Mouse (Mus musculus): ENCODE data around the gene Phlpp2. TPM values are rescaled to one million over a fixed set of nuclear protein-coding genes. Genes with fewer than 3 reads are reported as not detected.
A peak's percentile ranks its signal among the peaks of the same experiment; 100 is the strongest.

The Phlpp2 gene
- total RNA-seq, 1 experiment from 2014 or later = 9.1 TPM

DNA sequence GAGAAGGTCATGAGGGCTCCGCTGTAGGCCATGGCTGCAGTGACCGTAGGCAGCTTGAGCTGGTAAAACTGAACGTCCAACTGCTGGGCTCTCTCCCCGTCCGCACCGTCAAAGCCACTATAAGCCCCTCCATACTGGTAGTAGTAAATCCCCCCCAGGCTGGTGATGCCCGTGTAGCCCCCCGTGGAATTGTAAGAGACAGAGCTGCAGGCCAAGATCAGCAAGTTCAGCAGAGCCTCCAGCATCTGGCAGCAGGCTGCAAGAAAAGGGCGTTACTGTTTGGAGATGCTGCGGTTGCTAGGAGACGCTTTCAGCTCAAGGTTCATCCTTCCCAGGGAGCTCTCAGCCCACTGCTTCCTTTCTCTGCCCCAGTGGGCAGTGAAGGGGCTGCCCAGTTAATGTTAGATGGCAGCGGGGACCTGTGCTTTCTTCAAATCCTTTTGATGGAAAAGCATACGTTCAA is 86.2 kb downstream of the Phlpp2 start:
- ATAC-seq (ENCODE audit: extremely low read depth, insufficient number of reproducible peaks, low FRiP score, poor library complexity, severe bottlenecking) = no peak

DNA sequence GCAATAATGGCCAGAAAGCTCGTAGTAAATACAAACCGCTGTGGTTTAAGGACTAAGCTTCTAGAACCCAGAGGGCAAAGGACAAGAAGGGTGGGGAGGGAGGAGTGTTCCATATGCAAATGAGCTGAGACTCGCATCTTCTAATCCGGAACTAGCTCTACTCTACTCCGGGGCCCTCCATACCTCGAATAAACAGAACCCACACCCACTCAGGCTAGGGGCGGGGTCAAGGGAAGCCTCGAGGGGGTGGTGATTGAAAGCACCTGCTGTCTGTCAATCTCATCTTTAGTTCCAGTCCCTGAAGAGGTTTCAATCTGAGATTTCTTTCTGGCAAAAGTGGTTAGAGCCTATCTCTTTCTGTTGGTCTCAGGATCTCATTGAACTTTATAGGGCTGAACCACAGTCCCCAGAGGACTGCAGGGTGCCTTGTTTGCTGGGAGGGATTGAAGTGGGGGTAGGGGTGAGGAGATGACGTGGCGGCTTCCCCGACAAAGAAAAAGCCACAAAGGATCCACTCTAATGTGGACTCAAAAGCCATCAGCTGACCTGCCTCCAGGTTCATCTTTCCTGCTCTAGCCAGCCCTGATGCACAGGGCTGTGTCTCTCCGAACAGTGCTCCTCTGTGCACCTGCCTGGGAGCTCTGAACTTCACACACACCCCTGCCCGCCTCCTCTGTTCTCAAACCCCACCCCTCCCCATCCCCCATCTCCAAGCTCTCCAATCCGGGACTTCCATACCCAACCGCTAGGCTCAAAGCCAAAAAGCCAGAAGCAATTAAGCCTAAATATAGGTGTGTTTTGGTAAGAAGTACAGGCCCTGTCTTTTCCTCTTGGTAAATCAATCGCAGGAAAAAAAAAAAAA is 89.1 kb downstream of the Phlpp2 start:
- ATAC-seq (ENCODE audit: extremely low read depth, insufficient number of reproducible peaks, low FRiP score, poor library complexity, severe bottlenecking) = peak; percentile 65

DNA sequence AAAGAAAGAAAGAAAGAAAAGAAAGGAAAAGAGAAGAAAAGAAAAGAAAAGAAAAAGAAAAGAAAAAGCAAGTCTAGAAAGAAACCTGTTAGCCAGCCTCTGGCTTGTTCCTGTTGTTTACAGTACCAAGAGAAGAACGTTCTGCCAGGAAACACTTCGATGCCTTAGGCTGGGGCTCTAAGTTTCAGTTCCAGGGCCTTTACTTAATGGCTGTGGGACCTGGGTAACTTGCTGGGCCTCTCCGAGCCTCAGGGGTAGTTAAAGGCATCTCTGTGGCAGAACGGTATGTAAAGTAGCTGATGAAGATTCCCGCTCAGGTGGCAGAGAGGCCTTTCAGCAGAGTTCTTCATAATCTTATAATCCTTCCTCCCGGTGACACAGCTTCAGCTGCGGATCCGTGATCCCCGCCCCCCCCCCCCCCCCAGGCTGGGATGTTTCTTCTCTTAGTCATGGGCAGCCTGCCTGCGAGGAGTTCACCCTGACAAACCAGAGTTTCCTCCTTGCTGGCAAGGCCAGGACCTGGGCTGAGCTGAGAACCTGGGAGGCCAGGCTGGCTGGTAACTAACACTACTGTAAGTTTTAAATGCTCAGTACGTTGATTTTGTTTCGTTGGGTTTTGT is 89.8 kb downstream of the Phlpp2 start:
- no peak for ATAC-seq (ENCODE audit: extremely low read depth, insufficient number of reproducible peaks, low FRiP score, poor library complexity, severe bottlenecking)

DNA sequence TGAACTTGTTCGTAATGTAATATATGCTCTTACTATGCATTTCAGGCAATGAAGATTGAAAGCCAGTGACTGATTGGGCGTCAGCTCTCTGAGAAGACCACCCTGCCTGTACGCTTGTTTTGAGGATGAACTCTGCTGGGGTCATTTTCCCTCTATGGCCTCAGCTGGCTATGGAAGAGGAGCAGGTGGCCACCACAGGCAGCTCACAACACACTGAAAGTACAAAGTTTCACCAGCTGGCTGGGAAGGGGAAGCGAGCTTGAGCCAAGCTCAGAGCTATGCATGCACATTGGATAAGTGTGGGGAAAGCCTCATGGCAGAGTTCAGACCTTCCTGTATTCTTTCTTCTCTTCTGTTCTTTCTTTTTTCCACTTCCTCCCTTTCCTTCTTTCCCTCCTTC is 90.8 kb downstream of the Phlpp2 start:
- no peak for ATAC-seq (ENCODE audit: extremely low read depth, insufficient number of reproducible peaks, low FRiP score, poor library complexity, severe bottlenecking)

DNA sequence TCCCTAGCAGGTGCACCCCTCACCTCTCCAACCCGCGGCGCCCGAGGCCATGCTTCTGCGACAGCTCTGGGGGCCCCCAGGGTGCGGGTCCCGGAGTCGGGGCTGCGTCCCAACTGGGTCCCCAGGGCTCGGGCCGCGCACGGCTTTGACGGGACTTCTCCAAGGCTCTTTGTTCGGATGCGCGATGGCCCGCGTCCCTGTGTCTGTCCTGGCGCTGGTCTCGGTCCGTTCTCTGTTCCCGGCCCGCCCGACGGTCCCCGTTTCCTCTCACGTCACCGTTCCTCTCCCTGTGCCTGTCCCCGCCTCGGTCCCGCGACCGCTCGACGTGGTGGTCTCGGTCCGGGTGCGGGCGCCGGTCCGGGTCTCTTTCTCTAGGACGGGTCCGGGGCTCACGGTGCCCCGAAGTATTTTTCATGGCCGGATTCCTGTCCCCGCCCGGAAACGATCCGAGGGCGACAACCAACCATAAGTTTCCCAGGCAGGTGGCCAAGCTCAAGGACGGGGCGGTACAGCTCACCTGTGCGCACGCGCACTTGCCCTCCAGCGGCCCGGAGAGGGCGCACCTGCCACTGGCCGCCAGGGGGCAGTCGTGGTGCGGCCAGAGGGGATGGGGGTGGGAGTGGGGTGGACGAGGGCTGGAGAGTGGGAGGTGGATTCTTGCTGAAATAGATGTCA is 93.5 kb downstream of the Phlpp2 start, which contains the start of gene Marveld3:
TSS of gene Marveld3 (minus strand) at position 511 of the 675 bp plus-strand sequence.
- no peak for ATAC-seq (ENCODE audit: extremely low read depth, insufficient number of reproducible peaks, low FRiP score, poor library complexity, severe bottlenecking)

DNA sequence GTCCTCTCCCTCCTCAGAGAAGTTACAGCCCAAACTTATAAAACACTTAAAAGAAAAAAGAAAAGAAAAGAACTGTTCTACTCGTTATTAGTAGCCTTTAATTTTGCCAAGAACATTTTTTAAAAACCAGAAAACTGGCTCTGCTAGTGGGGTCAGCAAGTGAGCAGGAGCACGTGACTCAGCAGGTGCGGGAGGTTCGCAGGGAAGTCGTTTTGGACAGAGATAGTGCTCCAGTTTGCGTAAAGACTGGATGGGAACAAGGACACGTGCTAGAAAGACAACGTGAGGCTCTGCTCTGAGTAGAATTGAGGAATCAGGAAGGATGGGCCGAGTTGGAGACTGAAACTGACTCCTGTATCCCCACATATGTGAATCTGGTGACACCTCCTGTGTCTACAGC is 94.6 kb downstream of the Phlpp2 start:
- ATAC-seq (ENCODE audit: extremely low read depth, insufficient number of reproducible peaks, low FRiP score, poor library complexity, severe bottlenecking) = no peak

DNA sequence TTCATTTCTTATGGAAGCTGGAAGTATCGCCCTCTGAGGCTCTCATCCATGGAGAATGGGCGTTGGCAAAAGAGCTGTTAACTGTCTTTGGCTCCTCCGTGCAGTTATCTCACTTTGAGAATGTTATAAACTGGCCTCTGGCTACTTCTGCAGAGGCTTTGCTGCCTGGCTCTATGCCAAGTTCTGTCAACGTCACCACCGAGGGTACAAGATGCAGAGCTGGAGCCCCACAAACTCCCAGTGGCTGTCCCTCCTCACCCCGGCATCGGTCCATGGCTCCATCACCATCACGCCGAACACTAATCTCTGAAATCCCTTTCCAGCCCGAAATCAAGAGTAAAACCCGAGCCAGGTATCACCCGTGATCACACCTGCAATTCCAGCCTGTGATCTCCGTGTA is 95.1 kb downstream of the Phlpp2 start:
- ATAC-seq (ENCODE audit: extremely low read depth, insufficient number of reproducible peaks, low FRiP score, poor library complexity, severe bottlenecking) = no peak

DNA sequence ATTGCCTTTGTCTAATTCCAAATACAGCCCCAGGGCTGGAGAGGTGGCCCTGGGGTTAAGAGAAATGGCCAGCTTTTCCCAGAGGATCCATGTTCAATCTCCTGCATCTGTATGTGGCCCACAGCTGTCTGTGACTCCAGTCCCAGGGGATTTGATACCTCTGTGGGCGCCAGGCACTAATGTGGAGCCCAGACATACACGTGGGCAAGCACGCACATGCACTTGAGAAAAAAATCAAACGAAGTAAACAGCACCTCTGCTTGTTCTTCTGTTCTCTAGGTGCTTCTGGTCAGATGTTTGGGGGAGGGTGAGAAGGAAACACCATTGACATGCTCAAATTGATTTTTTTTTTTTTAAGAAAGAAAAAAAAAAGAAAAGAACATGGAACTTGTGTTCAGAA is 95.8 kb downstream of the Phlpp2 start:
- no peak for ATAC-seq (ENCODE audit: extremely low read depth, insufficient number of reproducible peaks, low FRiP score, poor library complexity, severe bottlenecking)

DNA sequence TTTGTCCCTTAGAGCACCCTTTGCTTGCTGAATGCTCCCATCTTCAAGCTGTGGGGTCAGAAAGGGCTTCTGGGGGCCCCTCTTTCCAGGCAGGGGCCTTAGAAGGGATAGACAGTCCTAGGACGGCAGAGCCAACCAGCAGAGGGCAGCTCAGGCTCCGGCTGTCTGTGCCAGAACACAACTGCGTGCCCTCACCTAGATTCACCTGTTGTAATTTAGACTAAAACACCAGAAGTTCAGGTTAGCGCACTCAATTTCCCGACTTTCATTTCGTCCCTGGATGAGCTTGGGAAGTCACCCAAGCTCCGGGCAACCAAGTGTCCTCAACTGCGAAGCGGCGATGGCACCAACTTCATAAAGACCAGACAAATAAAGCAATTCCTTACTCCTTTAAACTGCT is 100.5 kb downstream of the Phlpp2 start:
- no peak for ATAC-seq (ENCODE audit: extremely low read depth, insufficient number of reproducible peaks, low FRiP score, poor library complexity, severe bottlenecking)

DNA sequence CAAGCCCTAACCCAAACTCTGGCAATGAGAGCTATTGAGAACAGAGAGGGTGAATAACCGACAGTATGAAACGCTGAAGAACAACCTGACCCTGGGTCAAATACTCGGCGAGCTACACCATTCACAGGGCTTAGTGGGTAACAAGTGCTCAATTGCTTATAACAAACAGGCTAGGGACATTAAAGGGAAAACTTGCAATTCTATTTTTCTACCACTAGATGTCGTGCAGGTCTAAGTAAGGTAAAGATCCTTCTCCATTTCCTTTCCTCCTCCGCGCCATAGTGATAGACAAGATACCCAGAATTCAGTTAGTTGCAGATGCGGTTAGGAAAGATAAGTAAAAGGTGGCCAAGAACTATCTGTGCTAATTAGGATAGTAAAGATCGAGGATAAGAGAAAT is 102.0 kb downstream of the Phlpp2 start:
- no peak for ATAC-seq (ENCODE audit: extremely low read depth, insufficient number of reproducible peaks, low FRiP score, poor library complexity, severe bottlenecking)

DNA sequence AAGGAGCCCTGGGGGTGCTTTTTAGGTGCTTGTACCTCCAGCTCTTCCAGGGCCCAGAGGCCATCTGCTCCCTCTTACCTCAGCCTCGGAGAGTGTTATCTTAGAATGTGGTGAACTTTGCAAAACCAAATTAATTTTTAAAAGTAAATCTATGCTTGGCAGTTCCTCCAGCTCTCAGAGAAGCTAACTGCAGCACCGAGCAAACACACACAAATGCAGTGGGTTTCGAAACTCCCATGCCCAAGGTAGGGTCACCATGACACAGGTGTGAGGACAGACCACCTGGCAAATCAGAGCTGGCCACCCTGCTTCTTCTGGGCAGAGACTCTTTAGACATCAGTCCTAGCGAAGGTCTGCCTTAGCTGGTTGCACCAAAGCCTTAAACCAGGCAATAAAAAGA is 104.6 kb downstream of the Phlpp2 start:
- no peak for ATAC-seq (ENCODE audit: extremely low read depth, insufficient number of reproducible peaks, low FRiP score, poor library complexity, severe bottlenecking)

DNA sequence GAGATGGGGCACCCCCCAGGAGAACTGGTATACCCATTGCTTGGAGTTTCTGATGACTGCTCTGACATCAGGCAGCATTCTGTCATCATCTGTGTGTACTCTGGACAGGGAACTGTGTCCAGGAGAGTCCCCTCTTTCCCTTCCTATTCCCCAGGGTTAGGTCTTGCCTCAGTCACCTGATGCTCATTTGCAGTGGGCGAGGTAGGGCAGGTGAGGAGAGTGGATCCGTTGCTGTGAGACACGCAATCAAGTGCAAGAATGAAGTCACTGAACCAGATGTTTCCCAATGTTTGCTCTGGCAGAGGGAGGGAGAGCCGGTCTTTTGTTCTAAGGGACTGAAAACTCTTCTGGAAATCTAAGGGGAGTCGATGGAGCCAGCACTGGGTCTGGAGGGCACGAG is 111.0 kb downstream of the Phlpp2 start:
- ATAC-seq (ENCODE audit: extremely low read depth, insufficient number of reproducible peaks, low FRiP score, poor library complexity, severe bottlenecking) = no peak

DNA sequence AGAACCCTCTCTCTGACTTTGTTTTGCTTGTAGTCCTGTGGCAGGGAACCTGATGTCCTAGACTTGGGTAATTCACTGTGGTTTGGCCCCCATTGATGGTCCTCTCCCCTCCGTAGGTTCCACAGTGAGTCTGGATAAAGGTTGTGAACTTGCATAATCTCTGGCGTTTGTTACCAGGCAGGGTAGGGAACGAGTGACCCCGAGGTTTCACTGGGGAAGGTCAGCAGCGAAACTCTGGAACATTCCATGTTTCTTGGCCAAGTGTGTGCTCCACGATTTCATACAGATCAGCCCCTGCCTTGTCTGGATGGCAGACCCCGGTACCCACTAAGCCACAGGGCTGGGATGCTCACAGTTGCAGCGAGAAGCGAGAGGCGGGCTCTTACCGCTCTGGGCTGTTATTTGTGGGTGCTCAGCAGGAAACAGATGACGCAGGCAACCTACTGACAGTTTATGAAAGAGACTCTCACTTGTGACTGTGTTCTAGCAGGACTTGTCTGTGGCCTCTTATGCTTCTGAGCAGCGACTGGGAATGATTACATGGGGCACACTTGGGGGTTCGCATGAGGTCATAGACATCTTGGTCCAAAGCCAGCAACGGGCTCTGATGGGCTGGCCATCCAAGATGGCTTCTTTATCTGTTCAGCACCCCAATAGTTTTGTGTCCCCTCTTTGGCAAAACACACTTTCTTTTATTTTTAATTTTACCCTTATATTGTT is 114.2 kb downstream of the Phlpp2 start:
- no peak for ATAC-seq (ENCODE audit: extremely low read depth, insufficient number of reproducible peaks, low FRiP score, poor library complexity, severe bottlenecking)

DNA sequence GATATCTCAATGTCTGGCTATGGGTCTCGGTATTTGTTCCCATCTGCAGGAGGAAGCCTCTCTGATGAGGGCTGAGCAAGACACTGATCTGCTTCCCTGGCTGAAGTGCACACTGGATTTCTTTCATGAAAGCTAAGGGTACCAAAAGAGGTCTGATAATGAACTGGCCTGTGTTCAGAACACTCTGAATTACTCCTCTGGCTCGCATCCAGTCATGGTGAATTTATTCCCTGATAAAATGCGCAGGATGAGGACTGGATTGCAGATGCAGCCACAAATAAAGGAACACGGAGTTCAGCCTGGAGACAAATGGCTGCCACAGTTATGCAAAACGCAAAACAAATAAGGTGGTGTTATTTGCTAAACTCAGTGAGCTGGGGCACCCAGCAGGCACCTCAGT is 115.6 kb downstream of the Phlpp2 start:
- no peak for ATAC-seq (ENCODE audit: extremely low read depth, insufficient number of reproducible peaks, low FRiP score, poor library complexity, severe bottlenecking)

DNA sequence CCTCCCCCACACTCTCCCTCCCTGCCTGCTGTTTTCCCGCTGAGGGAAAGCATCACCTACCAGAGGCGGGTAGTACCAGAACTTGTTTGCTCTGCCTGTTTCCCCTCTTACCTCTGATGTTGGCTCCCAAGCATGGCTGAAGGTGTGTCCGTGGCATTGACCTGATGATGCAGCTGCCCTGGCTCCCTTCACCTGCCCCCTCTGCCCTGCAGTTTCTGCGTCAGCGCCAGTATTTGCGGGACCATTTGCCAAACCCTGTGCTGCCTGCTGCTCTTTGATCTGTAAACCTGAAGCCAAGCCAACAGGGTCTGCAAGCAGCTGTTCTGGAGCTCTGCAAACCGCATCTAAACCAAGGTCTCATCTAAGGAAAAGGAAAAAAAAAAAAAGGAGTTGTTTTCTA is 118.0 kb downstream of the Phlpp2 start:
- no peak for ATAC-seq (ENCODE audit: extremely low read depth, insufficient number of reproducible peaks, low FRiP score, poor library complexity, severe bottlenecking)

DNA sequence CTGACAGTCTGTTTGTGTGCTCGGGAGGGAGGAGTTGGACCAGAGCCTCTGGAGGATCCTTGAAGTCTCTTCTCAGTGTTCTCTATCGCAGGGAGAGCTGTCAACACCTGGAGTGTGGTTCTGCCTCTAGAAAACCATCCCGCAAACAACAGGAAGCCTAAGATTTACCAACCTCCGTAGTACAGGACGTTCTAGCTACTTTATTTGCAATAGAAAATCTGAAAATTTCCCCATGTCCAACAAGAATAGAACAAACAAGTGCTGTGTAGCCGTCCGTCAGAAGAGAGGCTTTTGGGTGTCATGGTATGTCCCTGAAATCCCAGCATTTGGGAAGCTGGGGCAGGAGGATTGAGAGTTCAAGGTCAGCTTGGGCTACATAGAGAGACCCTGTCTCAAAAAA is 119.4 kb downstream of the Phlpp2 start:
- no peak for ATAC-seq (ENCODE audit: extremely low read depth, insufficient number of reproducible peaks, low FRiP score, poor library complexity, severe bottlenecking)

DNA sequence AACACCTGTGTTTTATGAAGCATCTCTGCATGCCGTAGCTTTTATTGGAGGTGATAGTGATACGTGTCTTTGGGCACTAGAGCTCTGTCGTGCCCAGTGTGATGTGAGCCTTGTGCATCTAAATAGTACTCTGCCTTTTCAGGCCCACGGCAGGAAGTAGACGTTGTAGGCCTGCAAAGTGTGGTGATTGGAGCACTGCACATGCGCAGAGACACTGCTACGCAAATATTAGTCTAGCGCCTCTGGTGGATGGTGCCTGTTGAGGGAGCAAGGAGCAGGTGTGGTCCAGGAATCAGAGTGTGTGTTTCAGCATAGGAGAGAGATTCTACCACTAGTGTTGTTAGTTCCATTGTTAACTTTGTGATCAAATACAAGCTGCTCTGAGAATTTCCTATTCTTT is 120.8 kb downstream of the Phlpp2 start:
- no peak for ATAC-seq (ENCODE audit: extremely low read depth, insufficient number of reproducible peaks, low FRiP score, poor library complexity, severe bottlenecking)

DNA sequence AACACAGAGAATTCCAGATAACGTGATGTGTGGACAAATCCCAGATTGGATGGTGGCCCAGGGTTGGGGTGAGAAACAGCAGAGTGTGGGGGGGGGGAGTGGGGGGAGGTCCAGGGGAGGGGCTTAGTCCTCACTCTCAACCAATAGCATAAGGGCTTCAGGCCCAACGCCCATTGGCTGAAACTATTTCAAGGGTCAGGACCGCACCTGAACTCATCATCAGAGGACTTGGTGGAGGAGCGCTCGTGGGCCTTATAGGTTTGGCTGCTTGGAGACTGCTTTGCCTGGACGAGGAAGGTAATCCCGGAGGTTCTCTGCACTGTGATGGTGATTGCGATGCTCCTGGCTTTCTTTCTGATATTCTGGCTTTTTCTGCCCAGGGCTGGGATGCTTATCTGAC is 121.9 kb downstream of the Phlpp2 start, which contains the start of gene Tat:
TSS of gene Tat (plus strand) at position 214 of the 400 bp plus-strand sequence.
- no peak for ATAC-seq (ENCODE audit: extremely low read depth, insufficient number of reproducible peaks, low FRiP score, poor library complexity, severe bottlenecking)

DNA sequence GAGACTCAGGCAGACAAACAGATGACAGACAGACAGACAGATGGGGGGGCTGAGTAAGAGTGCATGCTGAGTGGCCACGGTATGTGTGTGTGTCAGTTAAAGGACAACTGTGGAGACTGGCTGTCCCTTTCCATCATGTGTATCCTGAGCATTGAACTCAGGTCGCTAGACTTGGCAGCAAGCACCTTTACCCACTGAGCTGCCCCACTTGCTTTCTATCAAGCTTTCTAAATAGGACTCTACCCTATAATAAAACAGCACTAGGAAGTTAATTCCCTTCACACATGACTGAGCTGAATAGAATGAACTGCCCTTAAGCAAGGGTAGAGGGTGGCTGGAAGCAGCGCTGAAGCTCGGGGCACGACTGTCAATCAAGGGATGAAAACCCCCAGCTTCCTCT is 123.8 kb downstream of the Phlpp2 start:
- ATAC-seq (ENCODE audit: extremely low read depth, insufficient number of reproducible peaks, low FRiP score, poor library complexity, severe bottlenecking) = no peak

Data from neutrophil, adult 5-6 weeks (primary cell).